Mouse (Mus musculus) B cell, adult 62 days (primary cell): Measurements from ENCODE around the gene Plxnb3. TPM values are rescaled to one million over a fixed set of nuclear protein-coding genes. Genes with fewer than 3 reads are reported as not detected.

Experiments used
- total RNA-seq: library from RNA; stranded (reverse); gene quantifications from 4 replicates; pipeline ENCODE4 v1.2.4, GENCODE M21; 2023

Plxnb3 gene
- total RNA-seq: 0.09 TPM in 1 of 4 replicates, not detected in the others

DNA sequence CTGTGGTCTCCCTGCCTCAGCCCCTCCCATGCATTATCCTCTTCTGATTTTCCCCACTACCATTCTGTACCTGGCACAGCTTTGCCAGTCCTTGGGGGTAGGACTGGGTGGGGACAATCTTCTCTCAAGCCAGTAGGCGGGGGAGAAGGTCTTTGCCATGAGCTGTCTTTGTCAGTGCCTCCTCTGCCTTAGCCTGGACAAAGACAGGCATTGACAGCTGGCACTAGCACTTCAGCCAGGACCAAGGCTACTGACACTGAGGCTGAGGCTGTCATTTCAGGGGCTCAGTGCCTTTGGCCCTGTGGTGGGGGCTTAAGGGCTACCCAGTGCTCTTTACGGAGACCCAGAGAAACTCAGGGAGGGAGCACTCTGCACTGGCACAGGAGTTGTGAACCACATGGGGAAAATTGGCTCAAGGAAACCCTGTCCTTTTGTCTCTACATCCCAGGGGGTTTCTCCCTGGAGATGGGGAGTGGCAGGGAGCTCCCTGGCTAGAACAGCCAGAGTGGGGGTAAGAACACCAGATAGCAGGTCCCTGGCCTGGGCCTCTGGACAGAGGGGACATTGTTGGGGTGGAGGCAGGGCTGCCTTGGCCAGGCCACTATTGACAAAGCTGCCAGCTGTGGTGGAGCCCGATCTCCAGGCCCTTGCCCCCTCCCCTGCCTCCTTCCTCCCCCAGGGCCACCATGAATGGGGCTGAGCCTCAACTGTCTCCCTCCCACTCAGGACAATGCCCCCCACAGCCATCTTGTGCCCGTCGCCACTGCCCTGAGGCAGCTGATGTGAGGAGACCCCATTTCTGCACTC, at the start of gene Plxnb3:
Gene Plxnb3 (plus strand): TSS at position 757 of the 807 bp plus-strand sequence.

GRCm38 (mm10) chrX:73716109-73716661, 40.7 kb upstream of the Plxnb3 start, which contains the start of the genes Bcap31 and Abcd1:
Gene Bcap31, minus strand, starts transcription at chrX:73716175.
Gene Abcd1, plus strand, starts transcription at chrX:73716597.

DNA sequence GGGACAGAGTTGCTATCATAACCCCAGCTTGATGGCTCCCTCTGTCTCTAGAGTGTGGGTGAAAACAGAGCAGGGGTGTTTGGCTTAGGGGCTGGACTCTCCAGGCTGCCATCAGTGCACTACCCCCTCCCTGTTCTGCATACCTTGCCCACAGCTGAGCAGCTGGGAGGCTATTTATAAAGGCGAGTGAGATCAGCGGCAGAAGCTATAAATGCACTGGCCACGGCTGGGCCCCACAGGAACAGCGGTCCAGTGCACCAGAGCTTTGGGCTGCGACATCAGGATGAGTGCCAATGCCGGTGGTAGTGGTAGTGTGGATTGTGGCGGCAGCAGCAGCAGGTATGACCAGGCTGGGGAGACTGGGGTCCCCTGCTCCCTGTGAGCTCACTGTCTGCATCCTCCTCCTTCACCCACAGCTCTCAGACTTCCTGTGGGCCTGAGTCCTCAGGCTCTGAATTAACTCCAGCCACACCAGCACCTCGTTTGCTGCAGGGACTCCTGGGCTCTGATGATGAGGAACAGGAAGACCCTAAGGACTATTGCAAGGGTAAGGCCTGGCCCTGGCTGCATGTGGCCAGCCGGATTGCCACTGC, 17.4 kb downstream of the Plxnb3 start, which contains the start of gene Srpk3:
Gene Srpk3 (plus strand): TSS at position 238 of the 593 bp plus-strand sequence.

DNA sequence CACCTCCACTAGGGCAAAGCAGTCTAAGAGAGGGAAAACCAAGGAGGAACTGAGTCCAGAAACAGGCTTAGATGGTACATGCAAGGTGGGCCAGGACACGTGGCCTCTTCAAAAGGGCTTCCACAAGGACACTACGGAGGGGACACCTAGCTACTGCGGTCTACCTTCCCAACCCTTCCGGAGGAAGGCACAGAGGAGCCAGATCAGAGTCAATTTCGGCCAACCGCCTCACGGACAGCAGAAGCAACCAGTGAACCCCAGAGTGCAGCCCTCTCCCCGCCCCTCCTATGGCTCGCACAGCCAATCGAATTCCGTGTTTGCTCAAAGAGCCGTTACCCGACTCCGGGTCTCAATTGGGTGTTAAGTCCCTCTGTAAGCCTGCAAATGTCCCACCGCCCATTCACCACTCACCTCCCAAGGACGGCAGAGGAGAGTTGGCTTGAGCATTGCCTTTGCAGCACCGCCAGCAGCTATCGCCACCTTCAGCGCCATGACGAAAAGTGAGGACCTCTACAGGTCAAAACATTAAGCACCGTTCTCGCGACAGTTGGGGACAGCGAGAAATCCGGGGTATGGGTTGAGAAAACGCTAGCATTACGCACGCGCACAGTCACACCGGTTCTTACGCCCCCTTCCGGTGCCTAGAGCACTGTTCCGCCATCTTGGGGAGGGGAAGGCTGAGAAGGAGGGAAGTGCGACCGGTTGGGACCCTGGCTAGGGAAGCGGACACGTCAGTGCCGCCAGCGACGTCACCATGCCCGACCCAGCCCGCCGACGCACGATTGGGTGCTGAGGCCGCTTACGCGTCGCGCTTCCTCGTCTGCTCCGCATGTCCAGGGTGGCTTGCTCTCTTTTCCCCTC, 29.7 kb downstream of the Plxnb3 start, which contains the start of the genes Idh3g and Ssr4:
Gene Idh3g (minus strand): TSS at position 534 of the 861 bp plus-strand sequence.
Gene Ssr4 (plus strand): TSS at position 665 of the 861 bp plus-strand sequence.

Other genes starting within 250 kb of the Plxnb3 start
- gene Dusp9, start 117.7 kb upstream of the Plxnb3 start, total RNA-seq: not detected in 4 replicates
- gene Pnck, start 97.0 kb upstream of the Plxnb3 start, total RNA-seq: 1.1 TPM in 1 of 4 replicates, not detected in the others
- 0.64 to 1.6 TPM in 2 of 4 replicates, not detected in the others for gene Slc6a8, start 83.9 kb upstream of the Plxnb3 start, total RNA-seq
- 127 to 144 TPM (median 136 TPM) in 4 replicates for gene Bcap31, start 40.9 kb upstream of the Plxnb3 start, total RNA-seq
- gene Abcd1, start 40.5 kb upstream of the Plxnb3 start, total RNA-seq: 67.1 to 75.5 TPM (median 69.5 TPM) in 4 replicates
- 162 to 174 TPM (median 166 TPM) in 4 replicates for gene Srpk3, start 17.3 kb downstream of the Plxnb3 start, total RNA-seq
- gene Idh3g, start 29.8 kb downstream of the Plxnb3 start, total RNA-seq: 144 to 159 TPM (median 154 TPM) in 4 replicates
- gene Ssr4, start 29.9 kb downstream of the Plxnb3 start, total RNA-seq: 126 to 139 TPM (median 134 TPM) in 4 replicates
- gene Pdzd4, start 67.9 kb downstream of the Plxnb3 start, total RNA-seq: 0.52 to 1.3 TPM (median 0.90 TPM) in 4 replicates
- gene Avpr2, start 135.0 kb downstream of the Plxnb3 start, total RNA-seq: 0.21 TPM in 1 of 4 replicates, not detected in the others
- gene L1cam, start 139.0 kb downstream of the Plxnb3 start, total RNA-seq: 16.2 to 21.5 TPM (median 17.9 TPM) in 4 replicates
- gene Arhgap4, start 164.8 kb downstream of the Plxnb3 start, total RNA-seq: 327 to 363 TPM (median 346 TPM) in 4 replicates
- 47.6 to 57.0 TPM (median 52.9 TPM) in 4 replicates for gene Naa10, start 164.9 kb downstream of the Plxnb3 start, total RNA-seq
- gene Renbp, start 173.8 kb downstream of the Plxnb3 start, total RNA-seq: 36.1 to 45.6 TPM (median 43.1 TPM) in 4 replicates
- 107 to 120 TPM (median 111 TPM) in 4 replicates for gene Hcfc1, start 209.3 kb downstream of the Plxnb3 start, total RNA-seq